Mouse (Mus musculus) cerebellum, adult 11 months (tissue): ENCODE measurements around the gene Enthd1.
"Not testable (repeated sequence)": the region's sequence is repeated elsewhere in the genome, so short reads cannot be mapped to it uniquely, and the experiment has no call there.

Source experiments
- DNase-seq: peaks from one replicate; pipeline ENCODE4 v3.0.0; 2022

Gene Enthd1

GRCm38 (mm10) chr15:80565106-80565665, at the start of gene Enthd1:
Gene Enthd1 (minus strand): TSS chr15:80565156.
- DNase-seq, result no peak

DNA sequence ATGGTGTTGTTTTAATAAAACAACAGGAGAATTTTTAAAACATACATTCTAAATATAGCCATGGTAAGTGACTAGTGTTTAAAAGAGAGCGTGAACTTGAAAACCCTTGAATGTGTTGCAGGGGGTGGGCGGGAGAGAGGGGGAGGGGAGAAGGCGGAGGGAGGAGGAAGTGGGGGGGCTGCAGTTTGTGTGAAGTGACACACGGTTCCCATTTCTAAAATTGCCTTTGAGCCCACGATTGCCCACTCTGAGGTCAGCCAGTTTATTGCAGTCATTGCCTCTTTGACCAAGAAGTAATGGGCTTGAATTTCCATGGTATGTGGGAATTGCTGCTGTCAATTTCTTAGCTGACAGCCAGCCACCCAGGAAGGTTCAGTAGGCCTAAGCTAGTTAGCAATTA, 48.9 kb upstream of the Enthd1 start:
- DNase-seq, result no peak

DNA sequence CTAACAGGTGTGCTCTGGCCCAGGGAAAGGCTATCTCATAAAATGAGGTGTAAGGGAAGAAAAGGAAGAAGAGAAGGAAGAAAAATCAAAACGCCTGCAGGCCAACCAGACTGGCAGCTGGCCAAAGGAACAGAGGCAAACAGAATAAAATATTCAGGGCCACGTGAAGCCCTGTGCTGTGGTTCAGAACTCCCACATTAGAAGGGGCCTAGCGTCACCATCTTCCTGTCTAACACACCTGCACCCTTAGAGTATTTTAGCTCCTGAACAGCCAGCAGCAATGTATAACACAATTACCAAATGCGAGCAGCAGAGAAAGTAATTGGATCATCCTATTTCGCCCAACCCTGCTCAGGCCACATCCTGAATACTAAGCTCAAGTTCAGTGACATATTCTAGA, 46.5 kb upstream of the Enthd1 start:
- DNase-seq, result no peak

GRCm38 (mm10) chr15:80610335-80610734, 45.4 kb upstream of the Enthd1 start:
- no peak for DNase-seq

- no peak for DNase-seq
Measured at GRCm38 (mm10) chr15:80607970-80608369, 43.0 kb upstream of the Enthd1 start.

- DNase-seq, result no peak
Measured at GRCm38 (mm10) chr15:80604026-80604425, 39.1 kb upstream of the Enthd1 start.

- DNase-seq, result no peak
Measured at GRCm38 (mm10) chr15:80602487-80602886, 37.5 kb upstream of the Enthd1 start.

- no peak for DNase-seq
Measured at GRCm38 (mm10) chr15:80601456-80601855, 36.5 kb upstream of the Enthd1 start.

DNA sequence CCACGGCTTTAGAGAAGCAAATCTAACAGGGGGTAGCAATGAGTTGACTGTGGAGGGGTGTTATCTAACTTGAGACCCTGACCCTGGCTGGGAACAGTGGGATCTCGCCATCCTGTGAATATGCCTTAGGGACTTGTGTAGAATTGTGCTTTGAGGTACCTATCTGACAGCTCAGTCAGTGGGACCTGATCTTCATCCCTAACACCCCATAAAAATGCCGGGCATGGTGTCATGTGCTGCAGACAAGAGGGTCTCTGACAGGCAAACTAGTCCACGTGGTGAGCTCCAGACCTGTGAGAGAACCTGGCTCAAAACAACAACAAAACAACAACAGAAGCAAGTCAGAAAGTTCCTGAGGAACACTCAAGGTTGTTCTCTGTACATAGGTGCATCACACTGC, 34.9 kb upstream of the Enthd1 start:
- DNase-seq, result no peak

DNA sequence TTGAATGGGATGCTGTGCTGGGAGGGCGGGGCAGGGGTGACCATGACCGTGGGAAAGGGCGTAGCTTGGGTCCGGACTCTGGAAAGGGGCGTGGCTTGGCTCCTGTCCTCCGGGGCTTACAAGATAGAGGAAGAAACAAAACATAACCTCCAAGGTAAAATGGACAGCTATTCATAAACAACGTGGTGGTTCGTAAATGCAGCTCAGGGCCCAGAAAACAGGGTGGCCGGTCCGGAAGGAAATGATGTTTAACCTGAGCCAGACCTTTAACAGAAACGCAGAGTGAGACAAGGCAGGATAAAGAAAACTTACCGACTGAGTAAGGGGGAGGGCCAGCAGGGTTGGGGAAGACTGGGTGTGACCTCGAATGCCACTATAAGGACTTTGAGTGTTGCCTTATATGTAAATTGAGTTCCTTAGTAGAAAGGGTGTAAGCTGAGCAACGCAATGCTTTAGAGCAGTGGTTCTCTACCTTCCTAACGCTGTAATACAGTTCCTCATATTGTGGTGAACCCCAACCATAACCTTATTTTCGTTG, 34.3 kb upstream of the Enthd1 start:
- DNase-seq, result no peak

- DNase-seq, result no peak
Measured at GRCm38 (mm10) chr15:80598750-80599149, 33.8 kb upstream of the Enthd1 start.

DNA sequence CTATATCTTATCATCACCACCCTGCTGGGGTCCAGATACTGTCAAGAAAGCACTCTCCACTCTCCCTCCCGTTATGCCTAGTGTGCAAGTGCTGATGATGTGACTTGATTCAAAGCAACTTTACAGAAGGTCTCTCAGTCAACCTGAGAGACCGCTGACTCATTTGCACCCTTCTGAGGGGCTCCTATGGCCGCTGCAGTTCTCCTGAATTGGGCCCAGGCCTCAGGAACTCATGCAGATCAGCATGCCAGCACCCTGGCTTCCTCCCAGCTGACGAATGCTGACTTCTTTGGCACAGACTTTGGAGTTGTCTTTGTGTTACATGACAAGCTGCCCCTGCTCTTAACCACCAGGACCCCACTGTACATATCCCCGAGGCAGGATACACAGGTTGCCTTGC, 28.9 kb upstream of the Enthd1 start:
- DNase-seq, result no peak

DNA sequence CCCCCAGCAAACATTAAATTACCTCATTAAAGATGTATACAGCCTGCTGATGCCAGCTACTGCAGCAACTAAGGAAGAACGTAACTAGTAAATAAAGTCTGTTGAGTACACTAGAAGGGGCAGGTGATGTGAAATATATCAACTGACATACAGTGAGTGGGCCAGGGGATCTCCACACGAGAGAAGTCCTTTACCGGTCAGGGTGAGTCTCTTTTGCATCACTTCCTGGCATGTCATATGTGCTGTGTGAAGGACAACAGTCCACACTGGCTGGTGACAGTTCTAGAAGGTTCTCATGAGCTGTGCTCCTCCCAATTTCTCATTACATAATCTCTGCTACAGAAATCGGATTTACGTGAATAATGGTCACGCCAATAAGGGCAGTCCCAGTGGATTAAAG, 27.8 kb upstream of the Enthd1 start:
- no peak for DNase-seq

- DNase-seq, result no peak
Measured at GRCm38 (mm10) chr15:80590641-80591040, 25.7 kb upstream of the Enthd1 start.

DNA sequence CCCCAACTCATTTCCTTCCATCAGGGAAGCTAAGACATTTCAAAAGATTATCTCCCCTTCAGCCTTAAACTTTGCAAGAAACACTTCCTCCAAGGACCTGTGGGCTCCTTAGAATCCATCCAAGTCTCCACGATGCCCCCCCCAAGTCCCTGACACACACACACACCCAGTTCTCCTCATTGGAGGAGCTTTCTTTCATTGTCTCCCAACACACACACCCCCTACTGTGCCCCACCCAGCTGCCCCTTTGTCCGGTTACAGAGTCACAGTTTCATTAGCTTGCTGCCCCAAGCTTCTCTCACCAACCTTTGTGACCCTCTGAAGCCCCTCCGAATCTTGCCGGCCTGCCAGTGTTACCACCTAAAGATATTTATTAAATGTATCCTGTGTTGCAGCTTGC, 21.3 kb upstream of the Enthd1 start:
- no peak for DNase-seq

- DNase-seq, result no peak
Measured at GRCm38 (mm10) chr15:80582581-80583495, 17.9 kb upstream of the Enthd1 start.

GRCm38 (mm10) chr15:80580585-80580984, 15.6 kb upstream of the Enthd1 start:
- not testable (repeated sequence) for DNase-seq

- no peak for DNase-seq
Measured at GRCm38 (mm10) chr15:80579121-80579520, 14.2 kb upstream of the Enthd1 start.

GRCm38 (mm10) chr15:80577166-80577960, 12.4 kb upstream of the Enthd1 start:
- no peak for DNase-seq

DNA sequence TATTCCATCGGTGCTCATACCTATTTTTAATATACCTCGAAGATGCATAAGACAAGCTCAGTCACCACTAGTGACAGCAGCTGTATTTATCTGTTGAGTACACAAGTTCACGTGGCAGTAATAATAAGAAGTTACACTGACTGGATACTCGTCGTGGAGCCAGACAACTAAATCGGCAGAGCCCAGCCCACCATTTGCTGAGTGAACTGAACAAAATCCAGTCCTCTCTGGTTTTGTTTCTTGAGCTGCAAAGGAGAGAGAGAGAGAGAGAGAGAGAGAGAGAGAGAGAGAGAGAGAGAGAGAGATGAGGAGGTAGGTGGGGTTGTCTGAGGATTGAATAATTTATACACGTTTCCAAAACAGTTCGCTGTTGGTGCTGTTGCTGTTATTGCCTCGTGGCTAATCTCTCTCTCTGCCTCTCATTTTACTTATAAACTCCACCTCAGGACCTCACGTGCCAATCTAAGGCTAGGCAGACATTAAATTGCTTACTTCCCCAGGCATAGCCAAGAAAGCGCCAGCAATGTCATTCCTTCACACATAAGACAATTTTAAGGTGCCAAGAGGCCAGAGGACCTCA, 11.5 kb upstream of the Enthd1 start:
- DNase-seq, result no peak

DNA sequence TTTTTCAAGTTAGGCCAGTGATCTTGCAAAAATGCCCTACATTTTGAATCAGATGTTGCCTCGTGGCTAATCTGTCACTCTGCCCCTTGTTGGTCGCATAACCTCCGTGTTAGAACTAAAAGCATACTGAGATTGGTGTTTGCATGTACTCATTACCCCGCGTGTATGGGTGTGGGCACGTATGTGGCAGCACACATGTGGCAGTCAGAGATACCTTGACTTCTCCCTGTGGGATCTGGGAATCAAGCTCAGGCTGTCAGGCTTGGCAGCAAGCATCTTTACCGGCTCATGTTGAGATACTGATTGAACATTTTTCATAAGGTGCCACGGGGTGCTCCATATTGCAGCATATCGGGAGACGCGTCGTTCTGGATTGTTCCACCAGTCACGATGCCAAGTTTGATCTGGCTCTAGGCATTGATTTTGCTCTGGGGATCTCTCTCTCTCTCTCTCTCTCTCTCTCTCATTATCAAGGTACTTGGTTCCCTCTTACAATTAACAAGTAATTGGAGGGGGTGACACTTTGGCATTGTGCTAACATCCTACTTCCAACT, 10.9 kb upstream of the Enthd1 start:
- DNase-seq, result no peak

DNA sequence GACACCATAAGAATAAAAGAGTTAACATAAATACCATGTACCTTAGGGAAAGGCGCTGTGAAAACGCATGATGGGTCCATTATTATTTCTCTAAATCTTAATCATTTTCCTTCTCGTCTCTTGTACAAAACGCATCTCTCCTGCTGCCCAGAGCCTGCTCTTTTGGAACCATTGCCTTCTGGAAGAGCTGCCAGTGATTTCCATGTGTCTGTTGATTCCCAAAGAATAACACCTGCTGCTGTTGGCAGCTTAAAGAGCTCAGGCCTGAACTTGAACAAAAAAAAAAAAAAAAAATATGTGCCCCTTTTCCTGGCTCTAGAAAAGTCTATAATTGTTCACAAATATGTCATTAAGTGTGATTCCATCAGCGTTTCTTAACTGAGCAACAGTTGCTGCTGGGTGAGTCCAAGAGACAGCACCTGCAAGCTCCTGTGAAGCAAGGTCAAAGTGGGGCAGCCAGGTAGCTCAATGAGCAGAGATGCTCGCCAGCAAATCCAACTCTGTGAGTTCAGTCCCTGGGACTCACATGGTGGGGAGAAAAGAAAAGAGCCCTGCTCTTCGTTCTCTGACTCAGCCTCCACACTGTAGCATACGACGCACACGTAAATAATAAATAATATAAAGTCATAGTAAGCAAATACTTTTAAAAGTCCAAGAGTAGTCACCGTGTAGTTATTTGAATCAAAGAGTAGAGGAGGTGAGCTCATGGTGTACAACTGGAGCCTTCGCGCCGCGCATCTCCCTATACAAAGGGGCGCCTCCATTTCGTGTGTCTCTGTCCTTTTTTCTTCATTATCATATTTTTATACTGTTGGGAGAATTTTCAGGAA, 9.5 kb upstream of the Enthd1 start:
- peak; percentile 31 for DNase-seq
